ENCODE assay signal across 10 mouse cellular contexts in genomic region chr17:35697429-35697758, GRCm38 (mm10). TPM values are rescaled to one million over a fixed set of nuclear protein-coding genes. Genes with fewer than 3 reads are reported as not detected.
DNase-seq lines count a peak whose midpoint lies in the region; ATAC-seq and TF ChIP-seq lines count a peak whose summit lies in the region.
"Had no signal": no experiment of that assay in that cellular context is flagged by ENCODE, and none has a peak within 500 bp of the region (broad histone marks: within the 10 kb centered on the region; RNA-seq: fewer than 3 reads in every experiment).

No protein-coding gene starts in this region.

- TF ChIP-seq CTCF in intestine, postnatal 0 days (IDR thresholded peaks at IDR 0.05; ENCODE audit: low read depth) = no peak

- H3K4me1 ChIP-seq in lung, embryonic 16.5 days (replicated peaks; ENCODE audit: control insufficient read depth, insufficient read depth, low read length) = peaks cover 36% of the 10 kb centered on the region
- H3K4me1 ChIP-seq in intestine, postnatal 0 days (replicated peaks; ENCODE audit: control insufficient read depth, insufficient read depth, low read length) = peaks cover 11% of the 10 kb centered on the region; the same call in 1 of the 2 replicates
- peaks cover 40% of the 10 kb centered on the region for H3K4me1 ChIP-seq in stomach, embryonic 15.5 days

- H3K27ac ChIP-seq in lung, embryonic 16.5 days (ENCODE audit: low read length) = peak overlapping the region; percentile 75
- peak overlapping the region; percentile 5; the same call in 1 of the 2 replicates for H3K27ac ChIP-seq in intestine, postnatal 0 days (ENCODE audit: low read depth, low read length)
- H3K27ac ChIP-seq in stomach, embryonic 15.5 days = peak overlapping the region; percentile 99
- H3K27ac ChIP-seq: liver, embryonic 13.5 days had no signal

- H3K9me3 ChIP-seq in lung, embryonic 16.5 days (ENCODE audit: control insufficient read depth, low read length) = peaks cover 3% of the 10 kb centered on the region
- H3K9me3 ChIP-seq in intestine, postnatal 0 days (ENCODE audit: control insufficient read depth) = no peaks in the 10 kb centered on the region
- H3K9me3 ChIP-seq in stomach, embryonic 15.5 days = no peaks in the 10 kb centered on the region

- peak; percentile 63 for DNase-seq in cerebellum, adult 9-10 months
- DNase-seq in lung, adult 18-20 months = no peak
- no peak for DNase-seq in frontal cortex, postnatal 10 days (ENCODE audit: low spot score in 2 of 2)
- no peak for DNase-seq in retina, embryonic 14.5 days (ENCODE audit: low spot score)
- DNase-seq: liver, embryonic 13.5 days had no signal

- peak overlapping the region; percentile 57 for H3K4me2 ChIP-seq in lung, embryonic 16.5 days (ENCODE audit: low read depth, low read length)
- H3K4me2 ChIP-seq in intestine, postnatal 0 days (replicated peaks; ENCODE audit: low read depth) = peak overlapping the region; percentile 61
- H3K4me2 ChIP-seq in stomach, embryonic 15.5 days = peak overlapping the region; percentile 81

- no peak for ATAC-seq in cerebellum, adult (ENCODE audit: insufficient number of reproducible peaks, low FRiP score, low TSS enrichment)
- no peak for ATAC-seq in lung, embryonic 16.5 days (ENCODE audit: low read depth)
- ATAC-seq in intestine, postnatal 0 days = no peak
- ATAC-seq in stomach, embryonic 15.5 days (ENCODE audit: insufficient read depth, low FRiP score, low read depth) = no peak

- H3K27me3 ChIP-seq in lung, embryonic 16.5 days (ENCODE audit: control insufficient read depth, insufficient read depth, low read depth, low read length) = no peaks in the 10 kb centered on the region
- no peaks in the 10 kb centered on the region for H3K27me3 ChIP-seq in intestine, postnatal 0 days (replicated peaks; ENCODE audit: control insufficient read depth, insufficient read depth, low read length)
- H3K27me3 ChIP-seq in stomach, embryonic 15.5 days (replicated peaks) = no peaks in the 10 kb centered on the region

- peak overlapping the region; percentile 57 for H3K9ac ChIP-seq in lung, embryonic 16.5 days (ENCODE audit: low read length)
- H3K9ac ChIP-seq in intestine, postnatal 0 days (ENCODE audit: low read depth, low read length) = no peak overlapping the region
- H3K9ac ChIP-seq in stomach, embryonic 15.5 days = 0 out of 2 replicates have a peak overlapping the region, but pooled peaks have one; percentile 29
- H3K9ac ChIP-seq: liver, embryonic 13.5 days had no signal

- WGBS in lung, embryonic 16.5 days = 30% methylated on average over 1 of the region's 1 CpGs
- 27% methylated on average over 1 of the region's 1 CpGs for WGBS in intestine, postnatal 0 days
- 11% methylated on average over 1 of the region's 1 CpGs for whole genome bisulfite sequencing in stomach, embryonic 15.5 days

- H3K4me3 ChIP-seq in lung, embryonic 16.5 days (ENCODE audit: low read length) = peak overlapping the region; percentile 40
- H3K4me3 ChIP-seq in intestine, postnatal 0 days (ENCODE audit: low read depth, low read length) = peak overlapping the region; percentile 14; the same call in 1 of the 2 replicates
- H3K4me3 ChIP-seq in stomach, embryonic 15.5 days (replicated peaks) = peak overlapping the region; percentile 37
- H3K4me3 ChIP-seq: liver, embryonic 13.5 days had no signal

- H3K36me3 ChIP-seq in lung, embryonic 16.5 days (ENCODE audit: control insufficient read depth, insufficient read depth, low read length) = peaks cover 12% of the 10 kb centered on the region
- H3K36me3 ChIP-seq in intestine, postnatal 0 days (ENCODE audit: control insufficient read depth, insufficient read depth) = peaks cover 15% of the 10 kb centered on the region
- peaks cover 24% of the 10 kb centered on the region for H3K36me3 ChIP-seq in stomach, embryonic 15.5 days
- H3K36me3 ChIP-seq: liver, embryonic 13.5 days had no signal

RNA-seq across cellular contexts. Expression of gene Ddr1, which starts 7.0 kb away (rescaled TPM):
- 50.5 and 51.3 TPM in 2 replicates for polyA plus RNA-seq in lung, embryonic 16.5 days (2015; fragmentation: Nextera tagmentation; extraction: Ambion mirVana)
- 27.8 and 30.0 TPM in 2 replicates for polyA plus RNA-seq in intestine, postnatal 0 days (2015; fragmentation: Nextera tagmentation; extraction: Ambion mirVana)
- polyA plus RNA-seq in stomach, embryonic 15.5 days (2015; fragmentation: Nextera tagmentation; extraction: Ambion mirVana) = 74.0 and 78.4 TPM in 2 replicates

RNA-seq across cellular contexts. Expression of gene Gtf2h4, which starts 23.9 kb away (rescaled TPM):
- polyA plus RNA-seq in lung, embryonic 16.5 days (2015; fragmentation: Nextera tagmentation; extraction: Ambion mirVana) = 47.5 and 48.0 TPM in 2 replicates
- polyA plus RNA-seq in intestine, postnatal 0 days (2015; fragmentation: Nextera tagmentation; extraction: Ambion mirVana) = 16.9 and 18.1 TPM in 2 replicates
- polyA plus RNA-seq in stomach, embryonic 15.5 days (2015; fragmentation: Nextera tagmentation; extraction: Ambion mirVana) = 36.3 and 39.9 TPM in 2 replicates

RNA-seq across cellular contexts. Expression of gene Vars2, which starts 30.0 kb away (rescaled TPM):
- 22.8 and 25.4 TPM in 2 replicates for polyA plus RNA-seq in lung, embryonic 16.5 days (2015; fragmentation: Nextera tagmentation; extraction: Ambion mirVana)
- 6.0 and 6.3 TPM in 2 replicates for polyA plus RNA-seq in intestine, postnatal 0 days (2015; fragmentation: Nextera tagmentation; extraction: Ambion mirVana)
- 18.6 and 21.5 TPM in 2 replicates for polyA plus RNA-seq in stomach, embryonic 15.5 days (2015; fragmentation: Nextera tagmentation; extraction: Ambion mirVana)

RNA-seq across cellular contexts. Expression of gene Mucl3, which starts 53.9 kb away (rescaled TPM):
- 1.7 and 1.9 TPM in 2 replicates for polyA plus RNA-seq in lung, embryonic 16.5 days (2015; fragmentation: Nextera tagmentation; extraction: Ambion mirVana)
- 2.8 and 16.7 TPM in 2 replicates for polyA plus RNA-seq in intestine, postnatal 0 days (2015; fragmentation: Nextera tagmentation; extraction: Ambion mirVana)
- 19.5 and 29.5 TPM in 2 replicates for polyA plus RNA-seq in stomach, embryonic 15.5 days (2015; fragmentation: Nextera tagmentation; extraction: Ambion mirVana)
- polyA plus RNA-seq: adrenal gland, adult 2 months had no signal

Comparison
In these comparisons a context has a peak if more than half of its experiments do, and no peak if none do; other contexts are left out.
1. H3K27ac ChIP-seq: peak in every context shown above with its lines; median percentile 99 in stomach, embryonic 15.5 days; 75 in lung, embryonic 16.5 days; 5 in intestine, postnatal 0 days.